Mouse (Mus musculus) ES-CJ7 (cell line): ENCODE measurements at regions not wholly inside any gene's neighbourhood (a gene's known extent, or its start where the extent isn't known, plus 50 kb on each side); places are given as distances from the start of the nearest gene placed in this dataset.

Source experiments
- DNase-seq: peaks from one replicate; pipeline ENCODE4 v3.0.0; 2011; ENCODE audit warnings: low read depth, low spot score

DNA sequence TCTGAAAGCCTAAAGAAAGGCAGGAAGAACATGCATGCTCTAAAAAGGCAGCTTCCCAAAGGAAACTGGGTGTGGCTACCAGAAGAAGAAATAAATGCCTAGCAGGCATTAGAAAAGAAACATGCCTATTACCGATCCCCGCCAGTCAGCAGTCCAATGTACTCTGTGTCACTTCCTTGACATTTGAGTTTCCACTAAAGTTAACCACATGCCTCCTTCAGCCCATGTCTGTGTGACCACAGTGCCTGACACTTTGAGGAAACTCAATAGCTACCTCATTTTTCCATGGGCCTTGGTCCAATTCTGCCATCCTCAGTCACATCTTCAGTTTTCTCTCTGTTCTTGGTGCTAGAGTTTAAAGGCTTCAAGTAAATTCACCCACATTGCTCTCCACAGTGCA, 233.7 kb upstream of the Isx start:
- DNase-seq, result no peak

DNA sequence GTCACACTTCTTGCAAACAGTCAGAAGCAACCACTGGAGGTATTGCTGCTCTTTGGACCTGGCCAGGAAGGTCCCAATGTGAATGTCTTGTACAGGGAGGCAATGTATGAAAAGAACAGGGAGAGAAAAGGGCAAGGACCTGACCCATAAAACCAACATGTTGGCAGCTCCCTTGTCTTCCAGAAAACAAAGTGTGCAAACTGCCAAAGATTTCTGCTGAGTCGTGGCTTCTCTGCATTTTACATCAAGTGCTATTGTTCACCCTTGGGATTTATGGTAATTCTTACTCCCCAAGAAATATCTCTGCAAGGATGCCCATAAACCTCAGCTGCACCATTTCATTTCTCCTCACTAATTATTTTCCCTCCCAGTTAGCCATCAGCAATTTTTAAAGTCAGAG, 232.3 kb upstream of the Isx start:
- DNase-seq, result no peak

DNA sequence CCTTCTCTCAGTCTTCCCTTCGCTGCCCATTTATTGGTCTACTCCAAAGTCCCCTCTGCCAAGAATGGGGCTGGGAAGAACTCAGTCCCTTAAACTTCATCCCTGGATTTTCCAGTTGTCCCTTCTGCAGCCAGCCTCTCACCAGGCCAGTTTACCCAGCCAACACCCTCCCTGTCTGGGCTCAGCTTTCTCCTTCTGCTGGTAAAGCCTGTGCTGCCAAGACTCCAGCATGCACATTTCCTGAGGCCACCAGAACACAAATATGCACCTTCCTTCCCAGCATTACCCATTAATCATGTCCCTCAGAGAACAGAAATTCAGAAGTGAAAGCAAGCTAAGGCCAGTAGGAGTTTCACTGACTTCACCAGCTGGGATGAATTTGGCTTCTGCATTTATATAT, 213.0 kb upstream of the Isx start:
- no peak for DNase-seq

DNA sequence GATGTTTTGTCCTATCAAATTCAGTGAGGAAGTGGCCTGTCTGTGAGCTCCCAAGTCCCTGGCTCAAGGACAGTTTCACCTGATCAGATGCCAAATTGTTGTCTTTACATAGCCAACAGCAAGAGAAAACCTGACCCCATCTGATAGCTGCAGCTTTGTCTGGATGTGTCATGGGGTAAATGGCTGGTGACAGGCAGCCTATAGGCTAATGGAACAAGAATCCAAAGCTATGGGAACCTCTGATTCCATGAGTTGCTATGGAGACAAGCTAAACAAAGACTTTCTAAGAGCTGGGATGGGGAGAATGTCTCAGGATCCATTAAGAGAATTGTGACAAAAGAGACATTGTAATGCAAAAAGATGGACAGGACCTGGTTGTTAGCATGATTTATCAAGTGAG, 184.6 kb upstream of the Isx start:
- no peak for DNase-seq

DNA sequence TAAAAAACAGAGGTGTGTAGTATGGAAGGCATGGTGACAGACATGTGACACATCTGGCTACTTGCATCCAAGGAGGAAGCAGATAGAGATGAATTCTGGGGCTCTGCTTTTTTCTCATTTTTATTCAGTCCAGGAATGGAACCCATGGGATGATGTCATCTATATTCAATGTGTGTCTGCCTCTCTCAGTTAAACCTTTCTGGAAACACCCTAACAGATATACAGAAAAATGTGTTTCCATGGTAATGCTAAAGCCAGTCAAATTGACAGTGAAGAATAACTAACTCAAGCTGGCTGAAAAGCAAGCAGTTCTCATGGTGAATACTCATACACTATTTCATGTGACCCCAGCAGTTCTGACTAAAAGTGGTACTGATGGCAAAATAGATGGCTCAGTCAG, 177.0 kb upstream of the Isx start:
- no peak for DNase-seq

DNA sequence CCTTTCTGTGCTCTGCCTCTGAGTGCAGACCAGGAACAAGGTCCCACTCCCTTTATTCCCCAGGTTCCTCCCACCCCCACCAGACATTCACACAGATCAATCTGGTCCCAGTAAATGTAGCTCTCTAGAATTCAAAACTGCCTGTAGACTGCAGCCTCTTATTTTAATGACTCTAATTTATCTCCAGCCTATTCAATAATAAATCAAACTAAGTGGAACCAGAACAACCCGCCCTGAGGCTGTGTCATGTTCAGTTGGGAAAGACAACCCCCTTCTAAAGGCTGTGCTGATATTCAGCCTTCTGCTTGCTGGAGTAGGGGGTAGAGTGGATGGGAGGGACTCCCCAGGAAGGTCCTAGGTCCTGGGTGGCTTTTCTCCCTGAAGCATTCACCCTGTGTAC, 175.7 kb upstream of the Isx start:
- no peak for DNase-seq

DNA sequence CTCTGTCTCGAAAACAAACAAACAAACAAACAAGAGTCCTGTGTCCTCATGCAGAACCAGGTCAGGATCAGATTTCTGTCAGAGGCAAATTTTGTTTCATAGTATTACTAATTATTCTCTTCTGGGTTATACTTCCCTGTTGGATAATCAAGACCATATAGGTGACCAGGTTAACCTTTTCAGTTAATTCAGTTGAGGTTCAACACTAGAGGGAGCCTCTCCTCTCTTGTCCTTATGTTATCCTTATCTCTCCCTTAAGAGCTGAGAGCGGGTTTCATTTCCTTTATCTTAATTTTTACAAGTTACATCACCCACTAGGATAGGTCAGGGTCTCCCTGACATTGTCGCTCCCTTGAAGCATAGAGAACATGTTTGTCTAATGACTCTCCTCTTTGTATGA, 160.4 kb upstream of the Isx start:
- DNase-seq, result peak; percentile 32

DNA sequence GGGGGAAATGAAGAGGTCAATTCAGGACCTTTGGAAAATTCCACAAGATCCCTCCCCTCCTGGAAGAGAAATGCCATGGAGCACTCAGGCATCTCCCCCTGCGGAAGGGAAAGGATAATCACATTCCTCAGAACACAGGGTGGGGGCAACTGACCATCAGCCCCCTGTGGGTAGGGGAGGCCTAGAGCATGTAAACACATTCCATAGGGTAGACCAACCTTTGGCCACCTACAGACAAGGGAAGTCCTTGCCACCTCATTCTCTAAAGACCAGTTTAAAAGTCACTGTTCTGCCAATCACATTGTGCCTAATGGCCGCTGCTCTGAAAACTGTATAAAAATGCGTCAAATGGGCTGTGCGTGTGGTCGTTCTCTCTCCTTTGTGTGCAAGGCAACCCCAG, 156.9 kb upstream of the Isx start:
- peak; percentile 19 for DNase-seq

DNA sequence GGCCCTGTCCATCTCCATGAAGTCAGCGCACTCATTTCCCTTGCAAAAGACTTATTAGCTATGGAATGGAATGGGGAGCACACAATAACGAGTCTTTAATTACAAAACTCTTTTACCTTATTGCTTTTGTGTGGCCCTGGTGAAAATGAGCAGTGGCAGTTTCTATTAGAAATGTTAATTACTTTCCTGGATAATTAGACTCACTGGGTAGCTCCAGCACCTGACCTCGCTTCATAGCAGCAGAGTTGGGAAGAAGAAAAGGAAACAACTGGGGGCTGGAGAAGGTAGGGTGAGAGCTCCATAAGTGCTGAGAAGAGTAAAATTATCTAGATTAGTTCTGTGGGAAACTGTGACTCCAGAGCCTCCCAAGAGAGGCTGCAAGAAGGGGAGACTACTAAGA, 108.2 kb upstream of the Isx start:
- no peak for DNase-seq

DNA sequence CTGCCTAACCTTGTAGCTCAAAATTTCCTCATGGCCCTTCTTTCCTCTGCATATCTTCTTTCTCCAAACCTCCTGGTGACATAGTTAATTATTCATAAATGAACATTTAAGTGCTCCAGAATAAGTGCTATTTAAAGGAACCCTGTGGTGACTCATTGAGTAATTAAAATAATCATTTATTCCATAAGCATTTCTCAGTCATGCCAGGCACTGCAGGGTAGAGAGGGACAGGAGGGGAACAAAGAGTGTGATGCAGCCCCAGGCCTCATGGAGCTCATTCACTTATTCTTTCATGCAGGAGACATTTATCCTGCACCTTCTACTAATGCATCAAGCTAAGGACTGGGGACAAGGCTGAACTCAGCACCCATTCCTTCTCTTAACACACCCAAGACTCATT, 97.4 kb upstream of the Isx start:
- no peak for DNase-seq

DNA sequence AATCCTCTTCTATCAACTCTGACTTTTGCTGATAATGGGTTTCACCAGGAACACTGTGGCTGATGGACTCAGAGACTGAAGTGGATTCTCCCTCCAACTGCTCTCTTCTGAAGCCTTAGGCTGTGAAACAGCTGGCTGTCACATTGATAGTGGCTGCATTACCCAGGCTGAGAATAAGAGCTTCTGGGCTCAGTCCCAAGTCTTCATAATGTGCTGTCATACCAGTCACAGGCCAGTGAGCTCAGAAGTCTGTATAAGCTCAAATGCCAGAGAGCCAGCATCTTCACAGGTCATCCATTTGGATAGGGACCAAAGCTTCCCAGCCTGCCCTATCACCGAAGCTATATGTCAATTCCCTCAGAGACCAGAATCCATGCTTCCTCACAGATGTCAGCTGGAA, 91.9 kb upstream of the Isx start:
- no peak for DNase-seq

DNA sequence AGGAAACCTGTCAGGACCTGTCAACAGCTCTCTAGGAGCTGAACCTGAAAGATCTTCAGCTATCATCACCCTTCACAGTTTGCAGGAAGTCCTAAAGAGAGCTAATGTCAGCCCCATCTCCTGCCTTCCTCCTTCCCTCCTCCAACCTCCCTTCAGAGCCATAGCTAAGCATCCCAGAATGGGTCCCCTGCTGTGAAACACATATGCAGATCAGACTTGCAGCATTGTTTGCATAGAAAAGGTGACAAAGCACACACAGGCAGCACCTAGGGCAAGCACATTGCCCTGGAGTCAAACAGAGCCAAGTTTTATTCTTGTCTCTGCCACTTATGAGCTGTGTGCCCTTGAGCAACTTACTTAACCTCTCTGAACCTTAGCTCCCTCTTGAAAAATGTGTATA, 64.3 kb upstream of the Isx start:
- peak; percentile 87 for DNase-seq

DNA sequence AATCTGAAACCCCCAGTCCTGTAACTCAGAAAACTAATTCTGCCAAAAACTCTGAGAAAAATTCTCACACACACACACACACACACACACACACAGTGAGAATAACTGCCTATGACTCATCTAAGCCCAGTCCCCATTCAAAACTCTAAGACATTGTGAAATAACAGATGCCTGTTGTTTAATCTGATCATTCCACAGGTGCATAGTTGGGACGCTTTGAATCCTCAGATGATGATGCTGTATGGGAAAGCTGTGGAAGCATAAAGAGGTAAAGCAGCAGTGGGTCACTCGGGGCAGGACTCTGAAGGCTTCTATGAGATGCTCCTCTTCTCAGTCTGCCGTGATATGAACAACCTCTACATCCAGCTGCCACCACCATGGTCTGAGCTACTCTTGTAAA, 62.9 kb upstream of the Isx start:
- DNase-seq, result no peak

DNA sequence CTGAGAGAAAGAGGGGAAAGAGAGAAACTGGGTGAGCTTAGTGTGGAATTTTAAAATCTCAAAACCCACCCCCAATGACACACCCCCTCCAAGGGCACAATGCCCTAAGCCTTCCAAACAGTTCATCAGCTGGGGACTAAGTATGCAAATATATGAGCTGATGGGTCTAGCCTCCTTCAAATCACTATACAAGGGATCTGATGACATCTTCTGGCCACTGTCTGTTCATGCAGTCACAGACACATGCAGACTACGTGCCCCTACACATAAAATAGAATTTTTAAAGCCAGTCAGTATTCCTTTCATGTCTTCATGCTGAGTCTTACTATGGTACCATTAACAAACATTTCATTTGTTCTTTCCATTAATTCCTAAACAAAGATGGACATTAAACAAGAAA, 54.5 kb upstream of the Isx start:
- peak; percentile 44 for DNase-seq

DNA sequence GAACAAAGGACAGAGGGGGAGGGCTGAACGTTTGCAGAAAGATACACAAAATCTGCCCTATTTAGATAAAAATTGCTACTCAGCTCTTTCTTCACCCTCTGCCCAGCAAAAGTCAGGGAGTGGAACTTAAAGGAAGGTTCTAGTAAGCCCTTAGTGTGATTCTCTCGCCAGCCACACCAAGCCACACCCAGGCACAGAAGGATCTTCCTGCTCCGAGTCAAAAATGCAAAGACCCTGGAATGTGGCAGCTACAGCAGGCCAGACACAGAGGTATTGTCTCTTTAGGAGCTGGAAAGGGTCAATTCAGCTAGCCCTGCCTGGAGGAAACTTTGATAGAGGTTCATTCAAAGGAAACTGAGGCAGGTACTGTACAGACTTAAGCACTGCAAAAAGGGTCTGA, 52.3 kb upstream of the Isx start:
- peak; percentile 37 for DNase-seq

DNA sequence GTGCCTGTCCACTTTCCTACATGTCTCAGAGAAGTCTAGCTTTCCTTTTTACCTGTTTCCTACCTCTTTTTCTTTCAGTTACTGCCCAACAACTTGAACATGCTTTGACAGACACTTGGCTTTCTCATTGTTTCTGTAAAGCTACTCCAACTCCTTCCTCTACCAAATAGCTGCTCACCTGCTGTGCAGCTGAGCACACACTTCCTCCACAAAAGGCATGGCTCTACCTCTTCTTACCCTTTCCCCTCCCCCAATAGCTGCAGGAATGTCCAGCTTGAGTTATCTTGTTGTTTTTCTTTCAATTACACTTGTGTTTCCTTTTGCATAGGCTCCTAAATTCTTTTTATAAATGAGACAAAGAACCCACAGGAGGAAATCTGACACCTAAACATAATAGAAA, 50.7 kb upstream of the Isx start:
- peak; percentile 88 for DNase-seq
